Mouse (Mus musculus) ES-E14 (cell line): ENCODE data around the gene Bpifa5. TPM values are rescaled to one million over a fixed set of nuclear protein-coding genes. Genes with fewer than 3 reads are reported as not detected.
"Not testable (repeated sequence)": the region's sequence is repeated elsewhere in the genome, so short reads cannot be mapped to it uniquely, and the experiment has no call there.

ENCODE experiments used
- DNase-seq: peaks from one replicate; pipeline ENCODE4 v3.0.0-alpha.2; 2013; ENCODE audit warnings: low read depth, low spot score
- H3K27ac ChIP-seq: 2 replicates; pipeline ENCODE4 v1.5.1; 2012; ENCODE audit warnings: low read depth, mild to moderate bottlenecking, low read length, moderate library complexity, mixed read lengths; ENCODE audit not compliant: poor library complexity, insufficient read depth, severe bottlenecking
- H3K36me3 ChIP-seq: 2 replicates; pipeline ENCODE4 v1.6.1; 2012; ENCODE audit warnings: mild to moderate bottlenecking, low read length, moderate library complexity, mixed read lengths; ENCODE audit not compliant: control insufficient read depth, poor library complexity, insufficient read depth, severe bottlenecking
- H3K4me1 ChIP-seq, 2 experiments: fragments of 150-350 bp in 1 of 2; sonication (generic) in 1 of 2; 2 replicates each; pipeline ENCODE4 v1.6.1; 2012; ENCODE audit warnings: low read length in 2 of 2, mild to moderate bottlenecking in 1 of 2, mixed read lengths in 1 of 2; ENCODE audit not compliant: control insufficient read depth in 2 of 2, insufficient read depth in 2 of 2, poor library complexity in 1 of 2
- H3K4me3 ChIP-seq, 2 experiments: fragments of 150-350 bp in 1 of 2; sonication (generic) in 1 of 2; 2 replicates each; pipeline ENCODE4 v1.5.1; 2012; ENCODE audit warnings: low read length in 2 of 2, low read depth in 1 of 2, mild to moderate bottlenecking in 1 of 2, mixed read lengths in 1 of 2; ENCODE audit not compliant: insufficient read depth in 1 of 2, poor library complexity in 1 of 2, severe bottlenecking in 1 of 2
- H3K9ac ChIP-seq: 2 replicates; pipeline ENCODE4 v1.6.1; 2012; ENCODE audit warnings: low read depth, mild to moderate bottlenecking, low read length, mixed read lengths; ENCODE audit not compliant: poor library complexity, insufficient read depth, severe bottlenecking
- H3K9me3 ChIP-seq: fragments of 150-350 bp; sonication (generic); 2 replicates; pipeline ENCODE4 v1.6.1; 2012; ENCODE audit warnings: low read depth, mild to moderate bottlenecking, low read length; ENCODE audit not compliant: control insufficient read depth, insufficient read depth
- CHD2 ChIP-seq: IDR thresholded peaks from 2 replicates; pipeline ENCODE4 v1.6.1; 2014; ENCODE audit warnings: mild to moderate bottlenecking, low read depth, low read length, inconsistent platforms
- HCFC1 ChIP-seq: IDR thresholded peaks from 2 replicates; pipeline ENCODE4 v1.6.1; 2012; ENCODE audit warnings: low read length, inconsistent platforms, borderline replicate concordance; ENCODE audit not compliant: insufficient read depth
- MAFK ChIP-seq: IDR thresholded peaks from 2 replicates; pipeline ENCODE4 v1.6.1; 2014; ENCODE audit warnings: mild to moderate bottlenecking, low read depth, low read length, inconsistent platforms; ENCODE audit not compliant: insufficient read depth
- ZC3H11A ChIP-seq: IDR thresholded peaks from 2 replicates; pipeline ENCODE4 v1.6.1; 2012; ENCODE audit warnings: low read depth, mild to moderate bottlenecking, inconsistent platforms, low read length, borderline replicate concordance
- in situ Hi-C, 2 experiments: fragments of 600-800 bp; cut with MboI; formaldehyde crosslinking; loops; one replicate each; pipeline ENCODE4 v1.15.1; 2025; ENCODE audit warnings: low sequenced_read_pairs in 2 of 2, inconsistent platforms in 1 of 2; ENCODE audit not compliant: unreplicated experiment in 2 of 2
- total RNA-seq: library from RNA; depleted of rRNA; stranded (reverse); fragments of 300-350 nt; gene quantifications from 2 replicates; pipeline ENCODE4 v1.2.3, GENCODE M21; 2012

Bpifa5 gene
- total RNA-seq, 1 experiment, result not detected

DNA sequence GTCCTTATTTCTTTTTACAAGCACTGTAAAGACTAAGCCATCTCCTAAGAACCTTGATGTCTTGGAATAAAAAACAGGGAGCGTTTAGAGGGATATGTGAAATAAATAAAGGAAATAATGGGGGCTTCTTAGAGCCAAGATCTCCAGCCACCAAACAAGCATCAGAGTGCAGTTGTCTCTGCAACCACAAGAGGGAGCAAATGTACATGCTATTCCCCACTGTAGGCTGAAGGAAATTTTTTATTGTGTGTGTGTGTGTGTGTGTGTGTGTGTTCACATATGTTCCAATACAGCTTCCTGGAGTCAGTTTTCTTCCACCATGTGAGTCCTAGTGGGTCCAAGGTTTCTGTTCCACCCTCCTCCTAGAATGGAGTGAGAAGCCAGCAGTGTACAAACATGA lies 10.9 kb downstream of the Bpifa5 start:
- no peak overlapping the region for H3K9ac ChIP-seq
- TF ChIP-seq ZC3H11A (no peak), HCFC1 (no peak), MAFK (no peak)
- no peak for DNase-seq
- in situ Hi-C loops, result no loop called here
- no peak overlapping the region for H3K4me3 ChIP-seq
- H3K9me3 ChIP-seq, result no peaks in the 10 kb centered on the region
- no peaks in the 10 kb centered on the region for H3K4me1 ChIP-seq
- no peak overlapping the region for H3K27ac ChIP-seq
- no peaks in the 10 kb centered on the region for H3K36me3 ChIP-seq

DNA sequence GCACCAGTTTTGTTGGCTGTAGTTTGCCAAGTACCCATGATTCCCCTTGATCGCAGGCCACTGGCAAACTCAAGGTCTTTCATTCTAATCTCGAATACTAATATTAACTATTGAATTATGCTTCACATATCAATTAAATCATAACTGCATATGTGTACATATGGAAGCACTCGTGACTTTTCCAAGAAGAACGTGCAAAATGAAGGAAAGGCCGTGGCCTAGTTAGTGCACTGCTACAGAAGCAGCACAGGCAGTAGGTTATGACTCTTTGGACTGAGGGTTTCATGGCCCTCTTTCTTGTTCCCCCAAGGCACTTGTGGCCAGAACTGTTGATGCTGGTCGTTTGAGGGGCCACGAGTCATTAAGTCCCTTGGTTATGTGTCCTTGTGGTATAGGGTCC lies 19.5 kb downstream of the Bpifa5 start:
- H3K9ac ChIP-seq, H3K4me1 ChIP-seq, H3K4me3 ChIP-seq, H3K36me3 ChIP-seq, DNase-seq, in situ Hi-C loops, H3K9me3 ChIP-seq, H3K27ac ChIP-seq: not testable (repeated sequence)

DNA sequence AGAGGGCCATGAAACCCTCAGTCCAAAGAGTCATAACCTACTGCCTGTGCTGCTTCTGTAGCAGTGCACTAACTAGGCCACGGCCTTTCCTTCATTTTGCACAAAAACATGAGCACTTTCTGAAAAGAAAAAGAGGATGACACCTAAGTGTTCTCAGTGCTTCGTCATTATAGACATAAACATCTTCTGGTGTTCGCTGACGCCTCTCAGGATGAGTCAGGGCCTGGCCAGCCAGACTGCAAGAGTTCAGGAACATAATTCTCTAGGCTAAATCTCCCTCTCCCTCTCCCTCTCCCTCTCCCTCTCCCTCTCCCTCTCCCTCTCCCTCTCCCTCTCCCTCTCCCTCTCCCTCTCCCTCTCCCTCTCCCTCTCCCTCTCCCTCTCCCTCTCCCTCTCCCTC lies 20.7 kb downstream of the Bpifa5 start:
- H3K9ac ChIP-seq, H3K4me1 ChIP-seq, H3K27ac ChIP-seq, in situ Hi-C loops, H3K36me3 ChIP-seq, H3K4me3 ChIP-seq, H3K9me3 ChIP-seq, DNase-seq: not testable (repeated sequence)

DNA sequence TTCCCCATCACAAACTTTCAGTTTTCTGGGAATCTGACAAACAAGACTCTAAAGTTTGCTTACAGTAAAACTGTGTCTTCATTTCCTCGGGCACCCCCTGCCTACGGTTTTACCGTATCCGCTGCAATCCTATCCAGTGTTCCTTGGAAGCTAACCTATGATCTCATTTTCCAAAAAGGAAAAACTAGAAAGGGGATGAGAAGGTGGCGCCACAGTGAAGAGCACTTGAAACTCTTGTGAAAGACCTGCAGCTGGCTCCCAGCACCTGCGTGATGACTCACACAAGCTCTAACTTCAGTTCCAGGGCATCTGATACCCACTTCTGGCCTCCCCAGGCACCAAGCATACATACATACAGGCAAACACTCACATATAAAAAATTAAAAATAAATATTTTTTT lies 22.9 kb downstream of the Bpifa5 start:
- no peaks in the 10 kb centered on the region for H3K36me3 ChIP-seq
- 0 out of 4 replicates have a peak, but pooled peaks cover 0 to 4% of the 10 kb centered on the region in 2 experiments for H3K4me1 ChIP-seq
- no peak overlapping the region for H3K9ac ChIP-seq
- in situ Hi-C loops, result no loop called here
- no peak for DNase-seq
- H3K9me3 ChIP-seq, result no peaks in the 10 kb centered on the region
- H3K27ac ChIP-seq, result no peak overlapping the region
- no peak overlapping the region for H3K4me3 ChIP-seq
- TF ChIP-seq CHD2, result no peak

DNA sequence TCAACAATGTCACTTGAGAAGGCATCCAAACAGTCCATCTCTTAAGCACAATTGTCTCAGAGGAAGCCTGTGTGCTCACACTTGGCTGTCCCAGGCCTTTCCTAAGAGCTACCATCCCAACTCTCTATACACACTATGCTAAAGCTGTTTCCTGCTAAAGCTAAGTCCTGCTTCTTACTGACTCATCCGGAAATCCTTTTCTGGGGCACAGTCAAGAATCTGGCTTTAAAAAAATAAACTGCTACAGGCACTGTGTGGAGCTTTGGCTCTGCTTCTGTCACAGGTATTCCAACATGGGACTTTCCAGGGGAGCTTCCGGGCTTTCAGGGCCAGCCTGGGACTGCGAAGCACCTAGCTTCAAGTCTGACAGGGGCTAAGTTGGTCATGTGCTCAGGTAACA lies 23.3 kb downstream of the Bpifa5 start:
- TF ChIP-seq CHD2, result no peak
- no peak for TF ChIP-seq ZC3H11A
- H3K9me3 ChIP-seq, result no peaks in the 10 kb centered on the region
- H3K27ac ChIP-seq, result no peak overlapping the region
- H3K36me3 ChIP-seq, result no peaks in the 10 kb centered on the region
- in situ Hi-C loops, result no loop called here
- H3K4me3 ChIP-seq, result no peak overlapping the region
- H3K4me1 ChIP-seq, result 0 out of 4 replicates have a peak, but pooled peaks cover 0 to 4% of the 10 kb centered on the region in 2 experiments
- no peak overlapping the region for H3K9ac ChIP-seq
- no peak for DNase-seq
